Mouse (Mus musculus) ES-Bruce4 (cell line): ENCODE results near the gene Nr1h4. TPM values are rescaled to one million over a fixed set of nuclear protein-coding genes. Genes with fewer than 3 reads are reported as not detected.

Source experiments
- H3K27ac ChIP-seq: 2 replicates; pipeline ENCODE4 v1.5.1; 2012; ENCODE audit warnings: low read length, inconsistent platforms; ENCODE audit not compliant: insufficient read depth
- H3K27me3 ChIP-seq: 2 replicates; pipeline ENCODE4 v1.6.1; 2012; ENCODE audit warnings: mild to moderate bottlenecking, low read length, inconsistent platforms; ENCODE audit not compliant: control insufficient read depth, poor library complexity, insufficient read depth, severe bottlenecking
- H3K36me3 ChIP-seq: 2 replicates; pipeline ENCODE4 v1.6.1; 2012; ENCODE audit warnings: inconsistent platforms, mild to moderate bottlenecking, low read length, moderate library complexity; ENCODE audit not compliant: control insufficient read depth, poor library complexity, insufficient read depth, severe bottlenecking
- H3K4me1 ChIP-seq: one replicate; pipeline ENCODE4 v1.8.1; 2011; ENCODE audit warnings: low read length; ENCODE audit not compliant: control insufficient read depth, insufficient read depth
- H3K4me3 ChIP-seq: 2 replicates; pipeline ENCODE4 v1.5.1; 2011; ENCODE audit warnings: low read depth, mild to moderate bottlenecking, low read length
- H3K9ac ChIP-seq: 2 replicates; pipeline ENCODE4 v1.6.1; 2012; ENCODE audit warnings: low read depth, mild to moderate bottlenecking, inconsistent platforms; ENCODE audit not compliant: poor library complexity, severe bottlenecking
- H3K9me3 ChIP-seq: replicated peaks from 2 replicates; pipeline ENCODE4 v1.6.1; 2012; ENCODE audit warnings: mild to moderate bottlenecking, low read length, inconsistent platforms; ENCODE audit not compliant: control insufficient read depth, poor library complexity, insufficient read depth, severe bottlenecking
- CTCF ChIP-seq: IDR thresholded peaks from one replicate; pipeline ENCODE4 v1.8.1; 2011; ENCODE audit warnings: low read depth, low read length
- EP300 ChIP-seq: IDR thresholded peaks from 2 replicates; pipeline ENCODE4 v1.6.1; 2011; ENCODE audit warnings: low read depth, low read length; ENCODE audit not compliant: insufficient read depth
- POLR2A ChIP-seq: IDR thresholded peaks from one replicate; pipeline ENCODE4 v1.8.1; 2011; ENCODE audit warnings: low read length; ENCODE audit not compliant: insufficient read depth
- polyA plus RNA-seq: library from polyadenylated mRNA; stranded (reverse); fragments of >200 nt; gene quantifications from 2 replicates; pipeline ENCODE4 v1.2.4, GENCODE M21; 2011; ENCODE audit warnings: low read depth; ENCODE audit not compliant: missing spikeins, insufficient read depth, insufficient read length

The Nr1h4 gene
- polyA plus RNA-seq, 1 experiment = not detected

- no peaks in the 10 kb centered on the region for H3K27me3 ChIP-seq
- H3K27ac ChIP-seq = no peak overlapping the region
- no peak for TF ChIP-seq EP300
- TF ChIP-seq POLR2A = no peak
- no peak for TF ChIP-seq CTCF
- no peaks in the 10 kb centered on the region for H3K9me3 ChIP-seq
- no peak overlapping the region for H3K4me3 ChIP-seq
- H3K36me3 ChIP-seq = peaks cover 7% of the 10 kb centered on the region
- H3K9ac ChIP-seq = no peak overlapping the region
- no peaks in the 10 kb centered on the region for H3K4me1 ChIP-seq
These were observed 95.4 kb downstream of the Nr1h4 start for GRCm38 (mm10) chr10:89437996-89438395.

- no peak overlapping the region for H3K27ac ChIP-seq
- H3K4me1 ChIP-seq = peaks cover 2% of the 10 kb centered on the region
- H3K9me3 ChIP-seq = no peaks in the 10 kb centered on the region
- no peak overlapping the region for H3K4me3 ChIP-seq
- no peak overlapping the region for H3K9ac ChIP-seq
- TF ChIP-seq EP300 (no peak), POLR2A (no peak), CTCF (no peak)
- peaks cover 7% of the 10 kb centered on the region for H3K36me3 ChIP-seq
- no peaks in the 10 kb centered on the region for H3K27me3 ChIP-seq
These were observed 95.9 kb downstream of the Nr1h4 start for GRCm38 (mm10) chr10:89437472-89437871.

GRCm38 (mm10) chr10:89435920-89436319 lies 97.5 kb downstream of the Nr1h4 start:
- peaks cover 11% of the 10 kb centered on the region for H3K36me3 ChIP-seq
- H3K9me3 ChIP-seq = no peaks in the 10 kb centered on the region
- no peak overlapping the region for H3K4me3 ChIP-seq
- TF ChIP-seq CTCF = no peak
- TF ChIP-seq EP300 = no peak
- H3K27me3 ChIP-seq = no peaks in the 10 kb centered on the region
- H3K27ac ChIP-seq = no peak overlapping the region
- peaks cover 4% of the 10 kb centered on the region for H3K4me1 ChIP-seq
- no peak overlapping the region for H3K9ac ChIP-seq

- Histone ChIP-seq H3K4me1 (peaks cover 4% of the 10 kb centered on the region), H3K4me3 (no peak overlapping the region), H3K36me3 (peaks cover 11% of the 10 kb centered on the region), H3K9me3 (no peaks in the 10 kb centered on the region), H3K27ac (no peak overlapping the region), H3K9ac (no peak overlapping the region), H3K27me3 (no peaks in the 10 kb centered on the region)
- TF ChIP-seq EP300 (no peak), POLR2A (no peak)
These were observed 98.0 kb downstream of the Nr1h4 start for GRCm38 (mm10) chr10:89435413-89435812.

- H3K9ac ChIP-seq = no peak overlapping the region
- H3K9me3 ChIP-seq = no peaks in the 10 kb centered on the region
- peaks cover 4% of the 10 kb centered on the region for H3K4me1 ChIP-seq
- TF ChIP-seq EP300 (no peak), CTCF (no peak)
- no peak overlapping the region for H3K27ac ChIP-seq
- no peaks in the 10 kb centered on the region for H3K27me3 ChIP-seq
- H3K36me3 ChIP-seq = peaks cover 12% of the 10 kb centered on the region
- H3K4me3 ChIP-seq = no peak overlapping the region
These were observed 98.7 kb downstream of the Nr1h4 start for GRCm38 (mm10) chr10:89434509-89435210.

- Histone ChIP-seq H3K4me3 (no peak overlapping the region), H3K27me3 (no peaks in the 10 kb centered on the region), H3K36me3 (peaks cover 13% of the 10 kb centered on the region), H3K27ac (no peak overlapping the region), H3K9ac (no peak overlapping the region), H3K4me1 (peaks cover 4% of the 10 kb centered on the region), H3K9me3 (no peaks in the 10 kb centered on the region)
- no peak for TF ChIP-seq CTCF
- no peak for TF ChIP-seq POLR2A
- TF ChIP-seq EP300 = no peak
These were observed 100.6 kb downstream of the Nr1h4 start for GRCm38 (mm10) chr10:89432743-89433142.
